Mouse (Mus musculus) midbrain, embryonic 11.5 days (tissue): ENCODE measurements around the gene Mkks. TPM values are rescaled to one million over a fixed set of nuclear protein-coding genes. Genes with fewer than 3 reads are reported as not detected.
"Not testable (repeated sequence)": the region's sequence is repeated elsewhere in the genome, so short reads cannot be mapped to it uniquely, and the experiment has no call there.

Source experiments
- ATAC-seq: fragments of 200-750 bp; cut with Nextera tagmentation; 2 replicates; pipeline ENCODE4 v1.8.0; 2017; ENCODE audit warnings: moderate TSS enrichment, moderate library complexity; ENCODE audit not compliant: low FRiP score
- DNase-seq: peaks from one replicate; pipeline ENCODE4 v3.0.0; 2015; ENCODE audit warnings: low spot score; ENCODE audit errors: missing footprints
- H3K27ac ChIP-seq: fragments of 300-500 bp; sonication (generic); 2 replicates; pipeline ENCODE4 v1.5.1; 2014; ENCODE audit warnings: low read depth, low read length
- H3K27me3 ChIP-seq: fragments of 300-500 bp; sonication (generic); 2 replicates; pipeline ENCODE4 v1.6.1; 2014; ENCODE audit warnings: mild to moderate bottlenecking, low read length, moderate library complexity, mixed read lengths; ENCODE audit not compliant: control insufficient read depth, insufficient read depth
- H3K36me3 ChIP-seq: fragments of 300-500 bp; sonication (generic); 2 replicates; pipeline ENCODE4 v1.6.1; 2014; ENCODE audit warnings: mild to moderate bottlenecking, low read length, moderate library complexity, mixed read lengths; ENCODE audit not compliant: control insufficient read depth, insufficient read depth
- H3K4me1 ChIP-seq: fragments of 300-500 bp; sonication (generic); 2 replicates; pipeline ENCODE4 v1.6.1; 2014; ENCODE audit warnings: low read length; ENCODE audit not compliant: control insufficient read depth, insufficient read depth
- H3K4me2 ChIP-seq: fragments of 300-500 bp; sonication (generic); 2 replicates; pipeline ENCODE4 v1.6.1; 2014; ENCODE audit warnings: mild to moderate bottlenecking, moderate library complexity
- H3K4me3 ChIP-seq: fragments of 300-500 bp; sonication (generic); 2 replicates; pipeline ENCODE4 v1.5.1; 2014; ENCODE audit warnings: low read depth, low read length
- H3K9ac ChIP-seq: fragments of 300-500 bp; sonication (generic); 2 replicates; pipeline ENCODE4 v1.6.1; 2014; ENCODE audit warnings: low read length
- H3K9me3 ChIP-seq: fragments of 300-500 bp; sonication (generic); 2 replicates; pipeline ENCODE4 v1.6.1; 2016; ENCODE audit warnings: low read length; ENCODE audit not compliant: control insufficient read depth
- WGBS: fragments of 180-500 bp; shearing (Covaris S2); extraction: QIAGEN DNeasy Blood & Tissue Kit; methylation state at CpG from one replicate; pipeline ENCODE4 v1.1.7; 2014; 5-methylcytosine and 5-hydroxymethylcytosine counted together
- polyA plus RNA-seq: library from polyadenylated mRNA; unstranded; fragments of >200 nt; fragmentation: Nextera tagmentation; extraction: Ambion mirVana; gene quantifications from 2 replicates; pipeline ENCODE4 v1.2.1, GENCODE M21; 2014

Mkks gene
- polyA plus RNA-seq, 1 experiment from 2014 or later, result 14.1 TPM

DNA sequence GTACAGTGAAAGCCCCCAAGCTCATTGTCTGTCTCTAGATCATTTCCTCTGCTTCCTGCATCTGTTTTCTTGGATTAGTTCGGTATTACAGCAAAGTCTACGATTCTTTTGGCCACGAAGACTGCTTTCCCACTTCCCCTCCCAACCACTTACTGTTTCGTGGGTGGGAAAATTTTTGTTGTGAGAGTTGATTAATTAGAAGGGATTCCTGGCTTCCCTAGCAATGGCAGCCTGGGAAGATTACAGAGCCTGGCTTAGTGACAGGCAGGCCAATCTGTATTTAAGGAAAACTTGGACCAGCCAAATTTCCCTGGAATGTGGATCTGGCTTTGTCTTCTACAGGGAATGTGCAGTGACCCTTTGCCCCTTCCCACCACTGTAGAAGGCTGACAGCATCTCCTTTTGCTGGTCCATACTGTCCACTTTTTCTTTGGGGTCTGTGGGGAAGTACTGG lies 20.8 kb upstream of the Mkks start:
- ATAC-seq, result peak; percentile 60
- H3K4me3 ChIP-seq, result no peak overlapping the region
- H3K4me2 ChIP-seq, result no peak overlapping the region
- H3K9me3 ChIP-seq, result no peaks in the 10 kb centered on the region
- H3K27ac ChIP-seq, result no peak overlapping the region
- no peak for DNase-seq
- no peaks in the 10 kb centered on the region for H3K27me3 ChIP-seq
- H3K36me3 ChIP-seq, result no peaks in the 10 kb centered on the region
- 10% methylated on average over 4 of the region's 4 CpGs for WGBS
- H3K4me1 ChIP-seq, result peaks cover 14% of the 10 kb centered on the region
- peak overlapping the region; percentile 4; the same call in 1 of the 2 replicates for H3K9ac ChIP-seq

DNA sequence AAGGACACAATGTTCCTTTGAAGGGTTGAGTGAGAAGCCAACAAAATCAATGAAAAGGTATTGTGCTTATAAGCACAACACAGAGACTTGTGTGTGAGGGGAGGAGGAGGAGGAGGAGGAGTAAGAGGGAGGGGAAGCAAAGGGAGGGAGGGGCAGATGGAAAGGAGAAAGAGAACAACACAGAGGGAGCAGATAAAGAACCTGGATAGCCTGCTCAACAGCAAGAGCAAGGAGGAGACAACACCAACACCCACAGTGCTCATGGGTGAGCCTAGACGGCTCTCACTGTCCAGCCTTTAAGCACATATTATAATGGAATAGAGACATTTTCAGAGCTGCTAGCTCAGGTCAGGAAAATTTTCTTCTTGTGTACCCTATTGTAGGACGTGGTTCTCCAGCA lies 18.1 kb upstream of the Mkks start:
- Histone ChIP-seq H3K4me3 (no peak overlapping the region), H3K9me3 (no peaks in the 10 kb centered on the region), H3K9ac (no peak overlapping the region), H3K36me3 (0 out of 2 replicates have a peak, but pooled peaks cover 5% of the 10 kb centered on the region), H3K27ac (no peak overlapping the region), H3K4me2 (no peak overlapping the region), H3K27me3 (no peaks in the 10 kb centered on the region), H3K4me1 (peaks cover 14% of the 10 kb centered on the region)
- ATAC-seq, result no peak
- no peak for DNase-seq
- 67% methylated on average over 2 of the region's 2 CpGs for WGBS

DNA sequence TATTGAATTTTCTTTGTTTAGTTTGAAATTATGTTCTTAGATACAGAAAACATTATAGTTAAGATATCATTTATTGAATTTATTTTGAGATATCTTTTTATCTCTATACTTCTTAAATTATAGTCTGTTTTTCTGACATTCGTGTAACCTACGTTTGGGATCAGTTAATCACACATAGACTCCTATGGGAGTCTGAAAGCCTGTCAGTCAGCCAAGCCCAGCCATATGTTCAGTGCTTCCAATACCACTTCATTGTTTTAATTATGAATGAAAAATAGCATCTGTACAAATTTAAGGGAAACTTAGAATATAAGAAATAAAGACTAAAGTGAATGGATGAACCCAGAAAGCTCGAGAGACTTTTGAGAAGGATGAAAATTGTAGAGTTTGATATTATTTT lies 17.4 kb upstream of the Mkks start:
- H3K27ac ChIP-seq, result no peak overlapping the region
- ATAC-seq, result no peak

DNA sequence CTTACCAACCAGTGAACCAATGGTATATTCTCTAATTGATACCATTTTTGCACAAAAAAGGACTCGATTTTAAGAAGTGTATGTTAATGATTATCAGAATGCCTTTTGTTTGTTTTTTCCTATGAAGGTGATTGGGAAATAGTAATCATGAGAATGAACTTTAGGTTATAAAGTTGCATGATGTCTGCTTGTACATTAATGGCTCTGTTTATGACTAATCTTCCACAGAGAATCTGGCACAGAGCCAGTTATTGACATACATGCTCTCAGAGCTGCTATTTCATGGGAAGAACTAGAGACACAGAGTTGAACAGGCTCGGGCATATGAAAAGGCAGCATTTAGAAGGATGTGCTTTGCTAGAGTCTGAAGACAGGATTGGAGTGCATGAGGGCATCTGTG lies 4.9 kb upstream of the Mkks start:
- H3K27me3 ChIP-seq, result no peaks in the 10 kb centered on the region
- no peak overlapping the region for H3K27ac ChIP-seq
- no peak overlapping the region for H3K4me2 ChIP-seq
- H3K4me3 ChIP-seq, result no peak overlapping the region
- no peaks in the 10 kb centered on the region for H3K36me3 ChIP-seq
- H3K9ac ChIP-seq, result no peak overlapping the region
- H3K9me3 ChIP-seq, result no peaks in the 10 kb centered on the region
- H3K4me1 ChIP-seq, result peaks cover 7% of the 10 kb centered on the region
- DNase-seq (no peak), ATAC-seq (no peak)
- 87% methylated on average over 2 of the region's 2 CpGs for WGBS

More for the DNA sequence above, 17.4 kb upstream of the Mkks start:
- Histone ChIP-seq H3K4me2 (no peak overlapping the region), H3K4me1 (peaks cover 14% of the 10 kb centered on the region), H3K4me3 (no peak overlapping the region), H3K9me3 (no peaks in the 10 kb centered on the region), H3K9ac (no peak overlapping the region), H3K36me3 (0 out of 2 replicates have a peak, but pooled peaks cover 5% of the 10 kb centered on the region), H3K27me3 (no peaks in the 10 kb centered on the region)
- DNase-seq, result no peak
- 82% methylated on average over 3 of the region's 3 CpGs for WGBS

DNA sequence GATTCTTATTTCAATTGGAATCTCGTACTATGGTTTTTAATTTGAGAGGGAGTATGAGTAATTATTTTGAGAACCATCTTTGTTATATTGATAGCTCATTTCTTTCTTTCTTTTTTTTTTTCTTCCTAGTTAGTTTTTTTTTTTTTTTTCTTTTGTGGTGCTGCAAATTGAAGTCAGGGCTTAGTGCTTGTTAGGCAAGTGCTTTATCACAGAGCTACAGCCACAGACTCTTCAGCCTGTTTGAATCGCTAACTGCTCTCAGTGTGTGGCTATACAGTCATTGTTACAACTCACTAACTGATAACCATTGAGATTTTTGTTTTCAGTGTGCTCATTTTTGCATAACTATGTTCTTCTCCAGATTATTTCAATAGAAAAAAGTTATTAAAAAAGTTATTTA lies 3.3 kb upstream of the Mkks start:
- ATAC-seq (no peak), DNase-seq (no peak)
- 65% methylated on average over 2 of the region's 2 CpGs for WGBS
- Histone ChIP-seq H3K36me3 (no peaks in the 10 kb centered on the region), H3K9ac (no peak overlapping the region), H3K4me2 (no peak overlapping the region), H3K27me3 (no peaks in the 10 kb centered on the region), H3K9me3 (no peaks in the 10 kb centered on the region), H3K27ac (no peak overlapping the region), H3K4me3 (no peak overlapping the region), H3K4me1 (peaks cover 11% of the 10 kb centered on the region)

DNA sequence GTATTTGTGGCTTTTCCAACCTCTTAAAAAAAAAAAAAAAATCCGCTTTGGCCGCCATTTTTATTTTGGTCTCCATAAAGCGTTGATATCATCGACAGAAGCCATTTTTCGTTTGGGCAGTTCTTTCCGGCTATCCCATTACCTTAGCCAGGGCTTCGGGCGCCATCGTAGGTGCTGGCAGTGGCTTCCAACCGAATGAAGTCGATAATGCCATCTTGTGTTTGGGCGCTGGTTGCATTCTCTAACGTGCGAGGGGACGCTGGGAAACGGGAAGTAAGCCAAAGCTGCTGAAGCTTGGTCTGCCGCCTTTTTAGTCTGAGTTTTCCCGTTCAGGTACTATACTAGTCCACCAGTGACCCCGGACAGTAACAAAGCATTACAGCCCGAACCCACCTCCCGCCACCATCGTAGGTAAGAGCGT lies 772 bp upstream of the Mkks start:
- Histone ChIP-seq H3K4me3 (peak overlapping the region; percentile 68), H3K27ac (peak overlapping the region; percentile 82; the same call in 1 of the 2 replicates), H3K4me2 (peak overlapping the region; percentile 49), H3K9me3 (no peaks in the 10 kb centered on the region), H3K4me1 (peaks cover 10% of the 10 kb centered on the region), H3K9ac (peak overlapping the region; percentile 77), H3K27me3 (no peaks in the 10 kb centered on the region), H3K36me3 (no peaks in the 10 kb centered on the region)
- ATAC-seq (peak; percentile 85), DNase-seq (peak; percentile 98)
- under 1% methylated on average over 23 of the region's 23 CpGs for WGBS

DNA sequence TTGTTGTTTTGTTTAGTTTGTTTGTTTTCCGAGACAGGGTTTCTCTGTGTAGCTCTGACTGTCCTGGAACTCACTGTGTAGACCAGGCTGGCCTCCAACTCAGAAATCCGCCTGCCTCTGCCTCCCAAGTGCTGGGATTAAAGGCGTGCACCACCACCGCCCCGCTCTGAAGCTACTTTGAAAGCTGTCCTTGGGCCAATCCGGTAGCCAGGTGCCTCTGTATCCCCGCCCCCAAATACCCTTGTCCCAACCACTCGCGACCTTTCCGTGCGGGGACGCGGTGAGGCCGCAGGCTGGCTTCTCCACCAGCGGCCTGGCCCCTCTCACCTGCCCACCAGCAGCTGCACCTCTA lies 497 bp downstream of the Mkks start:
- peak overlapping the region; percentile 68 for H3K4me3 ChIP-seq
- not testable (repeated sequence) for H3K36me3 ChIP-seq, H3K27me3 ChIP-seq, H3K4me1 ChIP-seq, DNase-seq, H3K9me3 ChIP-seq
- H3K9ac ChIP-seq, result peak overlapping the region; percentile 76
- ATAC-seq, result peak; percentile 68; the same call in 1 of the 2 replicates
- H3K27ac ChIP-seq, result peak overlapping the region; percentile 82
- H3K4me2 ChIP-seq, result peak overlapping the region; percentile 34
- WGBS, result 7% methylated on average over 15 of the region's 15 CpGs

DNA sequence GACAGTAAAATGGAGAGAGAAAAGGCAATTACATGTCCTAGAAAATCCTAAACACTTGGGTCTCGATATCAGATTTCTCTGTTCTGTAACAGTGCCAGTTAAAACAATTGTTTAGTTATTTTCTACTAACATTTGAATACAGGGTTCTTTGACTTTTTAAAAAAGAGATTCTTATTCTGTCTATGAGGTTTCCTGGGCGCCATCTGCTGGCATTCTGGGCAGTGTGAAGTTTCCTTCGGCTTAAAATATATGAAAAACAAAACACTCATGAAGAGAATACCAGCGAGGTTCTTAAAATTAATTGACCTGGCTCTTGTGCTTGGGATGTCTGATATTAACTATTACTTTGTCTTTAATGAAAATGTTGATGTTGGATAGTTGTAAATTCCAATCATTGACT lies 4.3 kb downstream of the Mkks start:
- Histone ChIP-seq H3K27ac (no peak overlapping the region), H3K27me3 (no peaks in the 10 kb centered on the region), H3K4me2 (no peak overlapping the region), H3K4me3 (no peak overlapping the region), H3K9me3 (no peaks in the 10 kb centered on the region), H3K4me1 (peaks cover 4% of the 10 kb centered on the region; the same call in 1 of the 2 replicates), H3K9ac (no peak overlapping the region), H3K36me3 (no peaks in the 10 kb centered on the region)
- DNase-seq (no peak), ATAC-seq (no peak)
- WGBS, result 70% methylated on average over 4 of the region's 4 CpGs

DNA sequence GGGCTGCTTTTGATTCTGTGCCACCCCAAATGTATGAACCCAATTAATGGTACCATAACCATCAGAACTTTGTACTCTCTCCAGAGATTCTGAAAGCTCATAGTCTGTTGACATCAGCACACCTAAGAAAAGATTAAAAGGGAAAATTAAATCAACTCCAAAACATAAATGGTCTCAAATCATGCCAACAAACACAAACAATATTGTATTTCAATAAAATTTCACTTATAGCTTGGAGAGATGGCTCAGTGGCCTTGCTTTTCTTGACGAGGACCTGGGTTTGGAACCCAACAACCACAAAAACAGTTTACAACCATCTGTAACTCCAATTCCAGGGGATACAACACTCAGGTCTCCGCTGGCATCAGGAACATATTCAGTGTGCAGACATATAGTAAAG lies 5.6 kb downstream of the Mkks start, which contains the start of gene AL731706.2:
TSS of gene AL731706.2 (minus strand) at position 101 of the 400 bp plus-strand sequence.
- H3K4me2 ChIP-seq, result no peak within 1 kb of the TSS
- H3K27me3 ChIP-seq, result no peaks in the 10 kb centered on the region
- WGBS, result 91% methylated on average over 2 of the region's 2 CpGs
- no peaks in the 10 kb centered on the region for H3K9me3 ChIP-seq
- H3K4me1 ChIP-seq, result peaks cover 4% of the 10 kb centered on the region; the same call in 1 of the 2 replicates
- H3K9ac ChIP-seq, result no peak within 1 kb of the TSS
- DNase-seq (no peak), ATAC-seq (no peak)
- peaks cover 2% of the 10 kb centered on the region; the same call in 1 of the 2 replicates for H3K36me3 ChIP-seq
- H3K4me3 ChIP-seq, result no peak within 1 kb of the TSS
- H3K27ac ChIP-seq, result no peak within 1 kb of the TSS
